Mouse (Mus musculus) T-helper 2 cell (primary cell): ENCODE measurements at regions not wholly inside any gene's neighbourhood (a gene's known extent, or its start where the extent isn't known, plus 50 kb on each side); places are given as distances from the start of the nearest gene placed in this dataset.

Experiments
- in situ Hi-C: fragments of 300-600 bp; cut with MboI, MseI; formaldehyde crosslinking; loops from one replicate; pipeline ENCODE4 v1.15.1; 2025; ENCODE audit warnings: high pct_unique_total_duplicates

DNA sequence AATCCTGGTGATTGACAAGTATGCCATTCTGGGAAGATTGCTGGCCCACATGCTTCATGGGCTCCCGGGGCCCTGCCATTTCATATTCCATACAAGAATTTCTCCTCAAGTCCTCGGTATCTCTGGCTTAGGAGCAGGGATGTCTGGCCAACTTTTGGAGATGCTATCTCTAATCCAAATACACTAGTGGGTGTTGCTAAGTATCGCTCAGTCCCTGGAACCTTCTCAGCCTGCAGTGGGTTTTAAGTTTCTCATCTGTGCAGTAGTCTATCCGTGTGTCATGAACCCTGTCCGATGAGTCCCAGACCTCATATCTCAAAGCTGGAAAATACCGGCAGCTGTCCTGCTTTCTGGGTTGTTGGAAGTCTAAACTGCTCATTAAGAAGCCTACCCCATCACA, 198.9 kb downstream of the Zfp36l1 start:
- in situ Hi-C loops, result no loop called here

DNA sequence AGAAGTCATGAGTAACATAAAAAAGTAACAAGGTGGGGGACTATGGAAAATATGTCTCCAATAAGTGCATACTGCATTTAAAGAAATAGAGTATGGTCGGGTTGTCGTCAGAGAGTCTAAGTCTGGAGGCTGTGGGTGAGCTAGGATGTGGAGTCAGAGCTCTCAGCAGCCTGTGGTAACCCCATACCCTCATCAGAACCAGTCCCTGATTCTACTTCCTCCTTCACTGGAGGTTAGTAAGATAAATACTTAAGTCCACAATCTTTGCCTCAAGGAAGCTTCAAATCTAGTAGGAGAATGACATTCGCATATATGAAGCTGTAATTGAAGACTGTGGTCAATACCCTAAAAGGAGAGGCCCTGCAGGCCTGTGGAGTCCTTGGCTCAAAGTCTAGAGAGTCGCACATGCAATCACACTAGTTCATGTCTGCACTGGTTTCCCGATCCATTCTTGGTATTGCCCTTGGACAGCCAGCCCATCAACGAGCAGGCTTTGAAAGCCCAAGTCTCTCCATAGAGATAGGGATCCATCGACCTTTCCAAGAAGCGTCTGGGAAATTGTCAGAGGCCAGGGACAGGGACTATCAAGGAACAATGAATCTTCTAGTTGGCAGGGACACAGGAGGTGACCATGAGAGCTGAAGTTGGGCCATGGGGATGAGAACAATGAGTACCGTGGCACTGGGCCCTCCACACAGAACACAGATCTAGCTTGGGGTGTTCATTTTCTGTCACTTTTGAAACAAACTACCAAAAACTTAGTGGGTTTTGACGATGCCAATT, 200.3 kb downstream of the Zfp36l1 start:
- in situ Hi-C loops, result no loop called here

DNA sequence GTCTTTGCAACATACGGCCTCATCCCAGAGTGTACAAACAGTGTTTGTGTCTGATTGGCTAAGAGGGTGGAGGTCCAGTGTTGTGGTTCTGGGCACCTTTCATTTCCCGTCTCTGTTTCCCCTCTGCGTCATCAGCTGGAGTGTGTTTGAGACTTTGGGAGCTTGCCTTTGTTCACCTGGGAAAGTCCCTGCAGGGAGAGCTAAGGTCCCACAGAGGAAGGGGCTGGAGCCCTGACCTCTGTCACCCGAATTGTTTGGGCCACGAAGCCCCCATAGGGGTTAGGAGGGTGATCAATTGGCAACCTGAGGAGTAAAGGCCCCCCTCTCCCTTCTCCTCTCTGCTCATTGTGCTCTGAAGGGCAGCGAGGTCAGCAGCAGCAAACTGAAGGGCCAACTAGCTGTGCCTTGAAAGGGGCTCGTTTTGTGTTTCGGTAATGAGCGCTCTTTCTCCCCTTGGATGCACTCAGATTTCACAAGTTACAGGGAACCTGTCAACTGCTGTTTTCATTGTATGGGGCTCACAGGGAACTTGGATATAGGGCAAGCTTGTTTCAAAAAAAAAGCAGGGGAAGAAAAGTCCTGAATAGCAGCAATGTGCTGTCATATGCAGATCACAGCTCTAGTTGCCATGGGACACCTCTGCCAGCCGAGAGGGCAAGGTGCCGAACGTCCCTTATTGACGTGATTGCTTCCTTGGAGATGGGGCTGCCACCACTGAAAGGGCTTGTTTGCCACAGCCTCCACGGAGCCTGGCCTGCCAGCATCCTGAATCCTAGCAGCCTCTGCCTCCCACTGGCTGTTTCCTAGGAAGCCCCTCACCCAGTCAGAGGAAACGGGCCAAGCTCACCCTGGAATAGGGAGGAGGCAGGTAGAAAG, 201.7 kb downstream of the Zfp36l1 start:
- in situ Hi-C loops, result no loop called here

DNA sequence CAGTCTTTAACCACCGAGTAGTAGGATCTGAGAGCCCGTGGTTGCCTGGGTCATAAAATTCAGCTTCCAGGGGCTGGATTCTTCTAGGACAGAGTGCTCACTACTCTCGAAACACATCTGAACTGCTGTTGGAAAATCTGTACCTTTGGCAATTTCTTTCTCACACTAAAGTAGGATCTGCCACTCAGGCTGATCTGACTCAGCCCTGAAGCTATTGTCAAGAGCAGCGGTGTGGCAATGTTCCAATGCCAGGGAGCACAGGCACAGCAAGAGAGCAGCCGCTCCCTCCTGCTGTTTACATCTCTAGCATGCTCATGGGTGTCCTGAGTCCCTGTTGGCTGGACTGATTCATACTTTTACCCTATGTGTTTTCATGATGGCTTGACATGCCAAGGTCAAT, 205.2 kb downstream of the Zfp36l1 start:
- in situ Hi-C loops, result no loop called here

DNA sequence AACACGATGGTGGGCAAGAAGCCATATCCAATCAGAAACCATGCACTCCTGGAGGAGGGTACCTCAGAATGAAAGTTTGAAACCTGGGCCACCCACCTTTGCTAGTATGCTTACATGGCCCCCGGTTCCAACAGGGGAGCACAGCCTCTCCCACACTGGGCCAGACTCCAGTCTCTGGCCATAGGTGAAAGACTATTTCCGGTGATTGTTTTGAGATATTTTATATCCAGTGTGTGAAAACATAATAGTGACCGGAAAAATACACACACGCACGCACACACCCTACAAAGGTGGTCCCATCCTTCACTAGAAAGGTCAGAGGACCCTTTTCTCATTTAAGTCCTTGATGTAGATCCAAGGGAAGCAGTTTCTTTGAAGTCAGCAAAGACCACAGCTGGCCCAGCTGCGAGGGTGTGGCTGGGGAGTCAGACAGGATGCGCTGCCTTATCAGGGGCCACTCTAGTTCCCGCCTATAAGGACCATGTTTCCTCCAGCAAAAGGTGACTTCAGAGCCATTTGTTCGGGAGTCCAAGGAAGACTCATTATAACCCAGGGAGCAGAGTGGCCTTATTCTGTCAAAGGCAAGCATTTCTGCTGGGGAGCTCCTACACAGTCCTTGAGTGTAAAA, 206.0 kb downstream of the Zfp36l1 start:
- in situ Hi-C loops, result no loop called here

DNA sequence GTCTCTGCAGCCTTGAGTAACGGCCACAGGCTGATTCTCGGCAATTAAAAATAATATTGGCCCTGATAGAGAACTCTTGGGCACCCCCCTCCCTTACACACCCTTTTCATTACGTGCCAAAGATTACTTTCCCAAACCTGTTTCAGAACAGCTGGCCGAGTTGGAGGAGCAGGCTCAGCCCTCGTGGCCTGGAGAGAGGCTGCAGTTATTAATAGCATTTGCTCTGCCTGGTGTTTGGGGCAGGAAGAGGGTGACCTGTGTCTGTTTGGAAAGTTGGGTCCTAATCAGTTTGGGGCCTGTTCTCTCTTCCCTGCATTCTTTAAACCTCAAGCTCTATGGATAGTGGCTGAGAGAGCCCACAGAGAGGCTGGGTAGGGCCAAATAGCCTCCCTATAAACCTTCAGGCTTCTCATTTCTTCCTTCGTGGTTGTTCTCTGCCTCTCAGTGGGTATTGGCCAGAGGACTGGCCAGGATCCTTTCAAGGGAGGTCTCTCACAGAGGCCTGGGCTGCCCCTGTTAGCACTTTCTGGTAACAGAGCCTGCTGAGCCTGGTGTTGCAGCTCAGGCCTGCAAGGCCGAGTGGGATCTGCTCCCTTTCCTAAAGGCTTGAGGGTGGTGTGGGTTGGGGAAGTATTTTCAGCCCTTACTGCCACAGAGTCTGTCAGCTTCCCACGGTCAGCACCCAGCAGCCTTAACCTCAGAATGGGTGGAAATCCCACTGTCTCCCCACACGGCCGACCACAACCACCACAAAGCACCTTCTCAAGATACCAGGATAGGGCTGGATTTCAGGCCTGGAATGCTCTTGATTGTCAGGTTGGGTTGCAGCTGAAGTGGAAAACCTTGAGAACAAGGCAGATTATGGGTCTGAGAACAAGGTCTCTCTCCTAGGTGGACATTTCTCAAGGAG, 206.7 kb downstream of the Zfp36l1 start:
- in situ Hi-C loops, result no loop called here

DNA sequence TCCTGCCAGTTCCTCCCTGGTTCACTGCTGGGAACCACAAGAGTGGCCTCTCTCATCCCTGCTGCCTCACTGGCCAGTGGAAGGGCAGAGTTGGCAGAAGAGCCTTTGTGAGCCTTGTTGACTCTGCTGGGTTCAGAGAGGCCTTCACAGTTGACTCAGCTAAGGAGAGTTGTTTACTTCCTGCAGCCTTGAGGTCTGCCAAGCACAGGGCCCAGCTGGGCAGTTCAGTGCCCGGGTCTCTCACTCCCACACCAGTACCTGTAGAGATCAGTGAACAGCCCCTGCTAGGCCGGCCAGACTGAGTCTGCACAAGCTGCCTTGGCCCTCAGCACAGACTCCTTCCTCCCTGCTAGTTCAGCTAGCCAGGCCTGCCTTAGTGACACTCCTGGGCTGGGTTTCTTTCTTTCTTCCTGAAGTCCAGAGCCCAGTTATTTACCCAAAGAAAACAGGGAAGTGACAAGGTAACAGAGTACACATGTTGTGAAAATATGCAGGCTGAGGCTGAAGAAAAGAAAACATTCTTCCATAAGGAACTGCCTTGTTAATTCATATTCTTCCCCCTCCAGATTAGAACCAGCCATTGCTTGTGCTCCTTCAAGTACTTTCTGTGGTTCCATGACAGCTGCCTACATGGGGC, 207.8 kb downstream of the Zfp36l1 start:
- in situ Hi-C loops, result no loop called here

DNA sequence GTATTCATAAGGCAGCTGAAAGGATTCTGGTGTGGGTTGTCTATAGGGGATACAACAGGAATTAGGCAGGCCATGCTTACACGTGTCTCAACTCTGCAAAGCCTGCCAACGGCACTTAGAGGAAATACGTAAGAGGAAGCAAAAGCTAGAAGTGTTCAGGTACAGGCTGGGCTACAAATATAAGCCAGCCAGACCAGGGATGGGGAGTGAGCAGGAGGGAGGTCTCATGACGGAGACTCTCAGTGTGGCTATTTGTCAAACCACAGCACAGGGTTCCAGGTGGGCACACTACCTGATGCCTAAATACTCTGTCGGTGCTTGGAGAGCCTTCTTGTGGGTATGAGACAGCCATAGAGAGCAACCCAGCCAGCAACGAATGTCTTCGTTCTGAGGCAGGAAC, 210.1 kb downstream of the Zfp36l1 start:
- in situ Hi-C loops, result no loop called here

DNA sequence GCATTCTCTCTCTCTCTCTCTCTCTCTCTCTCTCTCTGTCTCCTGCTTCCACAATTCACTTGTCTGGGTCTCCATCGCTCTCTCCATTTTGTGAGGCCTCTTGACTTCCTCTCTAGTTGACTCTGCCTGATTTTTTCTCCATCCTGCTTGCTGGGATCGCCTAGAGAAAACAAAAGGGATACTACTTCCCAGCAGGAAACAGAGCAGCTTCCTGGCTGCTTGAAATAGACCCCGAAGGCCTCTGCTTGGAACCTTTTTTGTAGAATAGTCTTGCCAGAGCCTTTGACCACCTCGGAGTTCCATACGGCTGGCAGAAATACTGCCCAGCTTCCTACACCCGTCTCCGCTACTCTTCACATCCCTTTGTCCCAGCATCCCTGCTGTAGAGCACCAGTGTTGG, 210.7 kb downstream of the Zfp36l1 start:
- in situ Hi-C loops, result no loop called here

DNA sequence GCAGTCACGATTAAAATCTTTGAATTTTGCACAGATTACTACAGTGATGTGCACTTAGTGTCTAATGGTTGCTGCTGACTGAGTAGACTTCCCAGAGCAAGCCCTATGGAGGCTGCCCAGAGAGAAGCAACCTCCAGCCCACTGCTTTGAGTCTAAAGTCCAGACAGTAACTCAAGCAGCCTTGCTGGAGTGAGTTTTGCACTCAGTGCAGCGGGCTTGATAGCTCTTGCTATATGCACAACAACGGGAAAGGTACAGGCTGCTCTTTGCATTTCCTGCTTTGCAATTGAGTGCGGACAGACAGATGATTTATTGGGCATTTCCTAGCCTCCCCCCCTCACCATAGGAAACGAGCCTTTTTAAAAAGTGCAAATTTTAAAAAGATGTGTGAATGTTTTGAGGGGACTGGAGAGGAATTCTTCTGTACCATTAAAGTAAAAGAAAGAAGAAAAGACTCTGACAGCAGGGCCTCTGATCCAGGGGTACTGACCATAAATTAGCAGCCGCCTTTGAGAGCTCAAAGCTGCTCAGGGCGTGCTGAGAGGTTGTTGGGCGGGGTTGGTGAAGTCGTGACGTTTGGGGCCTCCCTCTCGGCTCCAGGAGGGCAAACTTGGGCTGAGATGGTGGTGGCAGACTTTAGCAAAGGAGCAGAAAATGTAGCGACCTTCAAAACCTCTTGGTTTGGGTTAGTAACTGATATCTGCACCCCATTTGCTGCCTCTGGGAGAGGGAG, 214.4 kb downstream of the Zfp36l1 start:
- in situ Hi-C loops, result no loop called here

DNA sequence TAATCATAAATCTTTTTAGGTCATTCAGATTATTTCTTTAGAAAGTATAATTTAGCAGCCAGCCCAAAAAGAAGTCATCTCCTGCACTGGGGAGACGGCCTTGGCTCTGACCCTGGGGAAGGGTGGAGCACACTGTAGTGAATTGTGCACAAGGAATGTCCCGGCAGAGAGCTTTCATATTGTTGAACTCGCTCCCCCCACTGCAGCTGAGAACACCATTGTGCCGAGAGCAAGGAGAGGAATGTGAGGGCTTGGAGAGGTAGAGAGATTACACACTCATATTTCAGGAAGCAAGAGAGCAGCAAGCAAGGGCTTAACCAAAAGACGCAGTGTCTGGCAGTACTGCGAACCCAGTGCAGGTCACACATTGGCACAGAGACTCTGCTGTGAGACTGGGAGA, 216.8 kb downstream of the Zfp36l1 start:
- in situ Hi-C loops, result no loop called here

DNA sequence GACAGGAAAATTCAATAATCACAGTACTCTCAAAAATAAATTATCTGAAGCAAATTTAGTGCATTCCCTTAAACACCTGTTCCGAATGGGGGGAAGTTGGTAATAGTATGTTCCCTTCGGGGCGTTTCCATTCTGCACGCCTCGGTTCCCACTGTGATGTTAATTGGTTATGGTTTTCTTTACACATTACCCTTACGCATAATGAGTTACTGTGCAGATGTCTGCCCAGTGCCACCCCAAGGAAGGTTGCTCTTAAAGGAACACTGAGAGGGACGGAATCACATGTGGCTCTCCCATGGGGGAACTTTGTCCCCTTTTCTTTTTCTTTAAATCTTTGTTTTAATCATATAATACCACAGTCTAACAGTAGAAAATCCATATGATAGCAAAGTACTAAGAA, 217.5 kb downstream of the Zfp36l1 start:
- in situ Hi-C loops, result no loop called here

DNA sequence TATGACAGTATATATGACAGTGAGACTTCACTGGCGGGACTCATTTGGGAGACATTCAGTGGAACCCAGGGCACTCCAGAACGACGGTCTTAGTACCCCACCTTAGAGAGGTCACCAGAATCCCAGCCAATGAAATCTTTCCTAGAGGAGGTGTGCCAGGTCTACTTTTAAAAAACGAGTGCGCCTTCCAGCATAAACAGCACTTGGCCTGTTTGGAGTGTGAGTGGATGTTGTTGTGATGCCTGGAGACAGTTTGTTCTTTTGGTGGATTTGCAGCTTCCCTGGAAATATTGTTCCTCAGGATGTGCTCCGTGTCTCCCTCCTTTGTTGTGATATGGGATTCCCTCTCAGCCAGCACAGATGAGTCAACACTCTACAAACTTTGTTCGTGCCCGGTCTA, 219.9 kb downstream of the Zfp36l1 start:
- in situ Hi-C loops, result no loop called here

DNA sequence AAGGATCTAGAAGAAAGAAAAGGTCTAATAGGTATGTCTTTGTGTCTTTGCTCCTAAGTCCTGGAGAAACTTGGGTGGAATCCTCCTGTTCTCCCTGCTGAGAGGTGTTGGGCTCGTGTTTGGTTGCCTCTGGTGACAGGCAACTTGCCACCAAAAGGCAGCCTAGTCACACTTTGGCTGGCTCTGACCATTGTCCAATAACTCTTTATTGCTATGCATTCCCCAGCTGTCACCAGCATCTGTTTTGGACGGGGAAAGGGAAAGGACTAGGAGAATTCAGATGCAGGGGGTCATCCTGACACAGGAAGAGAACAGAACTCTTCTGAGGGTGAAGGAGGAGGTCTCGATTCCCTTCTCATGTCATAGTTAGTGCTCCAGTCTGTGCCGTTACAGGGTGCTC, 220.9 kb downstream of the Zfp36l1 start:
- in situ Hi-C loops, result no loop called here

DNA sequence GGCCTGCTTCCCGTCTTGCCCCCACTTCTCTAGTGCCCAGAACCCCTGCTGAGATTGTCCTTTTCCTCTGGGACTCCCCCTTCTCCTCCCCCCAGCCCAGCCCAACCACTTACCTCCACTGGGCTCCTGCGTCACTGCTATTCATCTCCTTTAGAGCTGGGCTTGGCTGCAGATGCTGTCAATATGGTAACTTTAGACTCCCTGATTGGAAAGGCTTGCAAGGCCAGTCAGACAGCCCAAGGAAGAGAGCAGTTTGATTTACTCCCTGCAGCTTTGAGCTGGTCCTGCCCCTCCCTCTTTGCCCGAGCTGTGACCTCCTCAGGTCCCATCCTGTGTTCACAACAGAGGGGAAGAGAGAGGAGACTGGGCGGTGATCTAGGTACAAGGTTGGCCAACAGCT, 221.9 kb downstream of the Zfp36l1 start:
- in situ Hi-C loops, result no loop called here

DNA sequence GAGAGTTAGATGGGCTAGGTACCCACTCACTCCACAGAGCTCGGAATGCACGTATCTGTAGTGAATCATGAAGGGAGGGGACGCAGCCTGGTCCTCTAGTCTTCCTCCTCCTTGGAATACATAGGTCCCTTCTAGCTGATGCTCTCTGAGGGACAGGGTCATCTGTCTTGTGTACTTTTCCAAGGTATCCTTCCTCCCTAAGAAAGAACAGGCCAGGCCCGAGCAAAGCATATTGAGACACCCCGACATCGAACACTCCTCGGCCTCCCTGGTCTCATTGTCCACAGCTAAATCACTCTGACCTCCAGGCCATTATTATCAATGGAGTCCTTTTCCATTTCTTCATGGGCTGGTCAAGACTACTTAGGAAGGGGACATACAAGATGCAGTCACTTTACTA, 222.5 kb downstream of the Zfp36l1 start:
- in situ Hi-C loops, result no loop called here

DNA sequence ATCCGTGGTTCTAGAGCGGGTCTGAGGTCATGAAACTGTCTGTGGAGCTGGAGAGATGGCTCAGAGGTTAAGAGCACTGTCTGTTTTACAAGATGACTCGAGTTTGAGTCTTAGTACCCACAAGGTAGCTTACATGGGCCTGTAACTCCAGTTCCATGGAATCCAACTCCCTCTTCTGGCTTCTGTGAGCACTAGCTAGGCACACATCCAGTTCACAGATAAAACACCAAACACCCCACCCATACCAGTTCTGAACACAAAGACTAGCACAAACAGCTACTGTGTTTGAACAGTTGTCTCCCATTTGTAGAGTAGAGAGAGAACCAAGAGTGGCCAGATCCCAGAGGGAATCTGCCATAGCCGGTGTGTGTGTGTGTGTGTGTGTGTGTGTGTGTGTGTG, 224.0 kb downstream of the Zfp36l1 start:
- in situ Hi-C loops, result no loop called here

DNA sequence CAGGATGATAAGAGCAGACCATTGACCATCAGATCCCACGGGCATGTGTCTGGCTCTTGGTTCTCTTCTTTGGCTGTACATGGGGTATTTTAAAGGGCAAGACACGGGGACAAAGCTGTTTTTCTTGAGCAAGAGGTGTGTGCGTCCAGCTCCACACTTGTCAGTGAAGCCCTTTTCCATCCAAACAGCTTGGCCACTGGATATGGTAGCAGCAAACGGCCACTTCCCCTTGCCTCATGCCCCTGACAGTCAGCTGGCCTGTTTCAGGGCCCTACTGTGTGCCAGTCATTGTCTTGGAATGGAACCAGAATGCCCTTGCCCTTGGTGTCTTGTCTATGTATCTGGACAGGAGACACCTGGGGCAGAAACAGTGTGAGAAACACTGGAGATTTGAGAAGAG, 224.7 kb downstream of the Zfp36l1 start:
- in situ Hi-C loops, result no loop called here

DNA sequence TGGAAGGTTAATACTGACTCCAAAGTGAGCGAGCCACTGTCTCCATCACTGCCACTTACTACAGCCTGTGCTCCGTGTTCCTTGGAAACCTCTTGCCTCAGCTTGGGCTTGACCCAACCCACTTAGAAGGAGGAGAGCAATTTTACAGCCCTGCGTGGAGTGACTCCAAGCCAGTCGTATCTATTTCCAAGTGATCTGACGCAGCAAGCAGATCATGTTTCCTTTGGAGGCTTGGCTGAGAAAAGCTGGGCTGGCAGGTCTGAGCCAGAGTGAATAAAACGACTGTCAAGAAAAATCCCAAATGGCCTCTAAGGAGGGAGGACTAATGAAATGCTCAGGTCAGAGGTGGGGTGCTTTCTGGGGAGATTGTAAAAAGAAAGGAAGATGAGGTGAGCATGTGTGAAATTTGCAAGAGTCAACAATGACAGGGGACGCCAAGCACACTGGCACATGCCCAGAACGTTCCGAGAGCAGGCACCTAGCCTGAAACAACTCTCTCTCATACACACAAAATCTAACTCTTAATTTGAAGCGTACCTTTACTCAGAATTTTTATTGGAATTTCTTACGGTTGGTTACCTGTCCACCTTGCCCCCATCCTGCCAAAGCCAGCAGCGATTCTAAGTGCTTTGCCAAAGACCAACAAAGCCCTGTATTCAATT, 225.5 kb downstream of the Zfp36l1 start:
- in situ Hi-C loops, result no loop called here

DNA sequence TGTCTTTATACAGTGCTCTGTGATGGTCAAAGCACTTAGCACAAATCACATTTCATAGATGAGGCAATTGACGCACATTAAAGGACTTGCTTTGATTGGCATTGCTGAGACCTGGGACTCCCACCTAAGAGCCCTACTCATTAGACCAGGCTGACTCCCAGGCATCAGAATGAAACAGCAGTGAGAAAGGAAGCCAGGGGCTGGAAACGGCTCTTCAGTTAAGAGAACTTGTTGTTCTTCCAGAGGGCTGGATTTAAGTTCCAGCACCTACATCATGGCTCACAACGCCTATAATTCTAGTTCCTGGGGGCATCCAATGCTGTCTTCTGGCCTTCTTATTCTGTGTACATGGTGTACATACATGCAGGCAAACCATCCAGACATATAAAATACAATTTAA, 226.3 kb downstream of the Zfp36l1 start:
- in situ Hi-C loops, result no loop called here
